Mouse (Mus musculus) CH12.LX (cell line): ENCODE measurements around the gene Mapk11.

Experiments
- CTCF ChIP-seq, 2 experiments: IDR thresholded peaks in 1 of 2; conservative IDR thresholded peaks in 1 of 2; 2 replicates each; pipeline ENCODE4 v1.5.1; 2011 to 2012; ENCODE audit warnings: low read depth in 2 of 2, low read length in 2 of 2, improper control_type of control experiment in 1 of 2, inconsistent platforms in 1 of 2, mild to moderate bottlenecking in 1 of 2, moderate library complexity in 1 of 2
- EP300 ChIP-seq: IDR thresholded peaks from 2 replicates; pipeline ENCODE4 v1.6.1; 2011; ENCODE audit warnings: low read length, improper control_type of control experiment
- PAX5 ChIP-seq: IDR thresholded peaks from 2 replicates; pipeline ENCODE4 v1.6.1; 2012; ENCODE audit warnings: low read length, inconsistent platforms, mixed read lengths
- POLR2A ChIP-seq: IDR thresholded peaks from 2 replicates; pipeline ENCODE4 v1.6.1; 2011; ENCODE audit warnings: low read depth, mild to moderate bottlenecking, improper control_type of control experiment, low read length
- POLR2AphosphoS2 ChIP-seq: IDR thresholded peaks from 2 replicates; pipeline ENCODE4 v1.6.1; 2011; ENCODE audit warnings: low read depth, low read length, improper control_type of control experiment
- RAD21 ChIP-seq: IDR thresholded peaks from 2 replicates; pipeline ENCODE4 v1.6.1; 2011; ENCODE audit warnings: low read depth, mild to moderate bottlenecking, low read length, improper control_type of control experiment, moderate library complexity
- SIN3A ChIP-seq: IDR thresholded peaks from 2 replicates; pipeline ENCODE4 v1.6.1; 2012; ENCODE audit warnings: low read length, improper control_type of control experiment, inconsistent platforms
- TBP ChIP-seq: conservative IDR thresholded peaks from 2 replicates; pipeline ENCODE4 v1.6.1; 2011; ENCODE audit warnings: low read depth, low read length, improper control_type of control experiment
- UBTF ChIP-seq: IDR thresholded peaks from 2 replicates; pipeline ENCODE4 v1.6.1; 2012; ENCODE audit warnings: low read depth, mild to moderate bottlenecking, inconsistent platforms, low read length, improper control_type of control experiment, moderate library complexity
- USF1 ChIP-seq: IDR thresholded peaks from 2 replicates; pipeline ENCODE4 v1.6.1; 2014; ENCODE audit warnings: low read depth, mild to moderate bottlenecking, inconsistent platforms, low read length, improper control_type of control experiment
- ZC3H11A ChIP-seq: IDR thresholded peaks from 2 replicates; pipeline ENCODE4 v1.6.1; 2012; ENCODE audit warnings: low read depth, mild to moderate bottlenecking, inconsistent platforms, low read length, improper control_type of control experiment

- no peak for TF ChIP-seq CTCF (conservative IDR thresholded peaks at IDR 0.05 in 1 of 2, IDR thresholded peaks at IDR 0.05 in 1 of 2; ENCODE audit: low read depth in 2 of 2, low read length in 2 of 2)
- no peak for TF ChIP-seq POLR2A
- TF ChIP-seq TBP: no peak
- TF ChIP-seq RAD21: no peak
- no peak for TF ChIP-seq EP300
- TF ChIP-seq POLR2AphosphoS2: no peak
- TF ChIP-seq UBTF: no peak
- TF ChIP-seq USF1: no peak
- TF ChIP-seq SIN3A: no peak
- no peak for TF ChIP-seq ZC3H11A
- no peak for TF ChIP-seq PAX5
Observed at GRCm38 (mm10) chr15:89130245-89130644, 19.2 kb downstream of the Mapk11 start.
